Mouse (Mus musculus): Measurements from ENCODE around the gene Prdx2.

The Prdx2 gene

DNA sequence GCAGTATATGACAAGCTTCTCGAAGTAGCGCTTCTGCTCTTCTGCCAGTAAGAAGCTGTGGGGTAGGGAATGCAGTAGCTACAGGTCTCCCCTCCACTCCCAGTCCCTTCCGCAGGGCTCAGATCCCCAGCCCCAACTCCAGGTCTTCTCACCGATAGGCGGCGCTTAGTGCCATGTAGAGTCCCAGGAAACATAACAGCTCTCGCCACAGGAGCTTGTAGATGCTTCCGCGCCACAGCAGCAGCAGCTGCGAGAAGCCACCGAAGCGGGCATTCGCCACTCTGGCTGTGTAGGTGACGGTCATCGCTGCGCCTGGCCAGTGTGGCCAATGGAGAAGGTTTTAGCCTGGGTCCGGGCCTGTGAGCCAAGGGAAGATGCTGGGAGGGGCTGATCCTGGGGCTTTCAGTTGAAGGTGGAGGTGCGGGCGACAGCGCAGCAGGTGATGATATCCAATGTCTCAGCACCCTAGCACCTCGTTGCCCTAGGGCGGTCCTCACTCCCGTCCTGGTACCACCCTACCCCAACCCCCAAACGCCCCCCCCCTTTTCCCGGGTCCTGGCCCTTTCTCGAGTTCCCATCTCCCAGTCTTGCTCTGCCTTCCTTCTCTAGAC is 43.9 kb downstream of the Prdx2 start:
- peak; percentile 73 for DNase-seq

DNA sequence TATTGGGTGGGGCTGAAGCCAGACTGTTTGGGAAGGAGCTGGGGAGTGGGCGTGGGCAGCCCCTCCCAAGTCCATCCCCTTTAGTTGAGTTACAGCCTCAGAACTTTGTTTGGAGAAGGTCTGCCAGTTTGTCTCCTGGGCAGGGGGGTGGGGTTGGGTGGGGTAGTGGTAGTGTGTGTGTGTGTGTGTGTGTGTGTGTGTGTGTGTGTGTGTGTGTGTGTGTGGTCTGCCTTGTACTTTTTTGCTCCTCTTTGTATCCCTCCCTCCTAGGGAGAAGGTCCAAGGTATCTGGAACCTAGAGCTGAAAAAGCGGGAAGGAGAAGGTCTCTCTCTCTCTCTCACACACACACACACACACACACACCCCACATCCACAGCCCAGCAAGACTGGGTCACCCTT is 45.0 kb downstream of the Prdx2 start, which contains the start of gene Best2:
Gene Best2, minus strand, starts transcription at position 101 of the 400 bp plus-strand sequence.
- no peak for DNase-seq

DNA sequence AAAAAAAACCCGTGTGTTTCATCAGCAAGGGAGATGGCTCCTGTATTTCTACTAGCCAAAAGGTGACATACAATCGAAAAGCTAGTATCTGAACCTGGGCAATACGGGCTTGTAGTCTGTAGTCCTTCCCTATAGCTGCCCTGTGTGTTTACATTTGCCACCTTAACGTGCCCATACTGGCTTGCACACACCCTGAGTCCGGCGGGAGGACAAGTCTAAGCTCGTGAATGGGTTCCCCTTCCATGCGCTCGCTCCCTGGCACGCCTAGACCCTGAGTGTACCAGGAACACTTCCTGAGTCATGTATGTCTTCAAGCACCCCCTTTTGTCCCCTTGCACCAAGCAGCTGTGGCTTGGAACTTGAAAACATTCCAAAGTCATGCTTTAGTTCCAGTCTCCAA is 47.3 kb downstream of the Prdx2 start:
- DNase-seq: no peak

DNA sequence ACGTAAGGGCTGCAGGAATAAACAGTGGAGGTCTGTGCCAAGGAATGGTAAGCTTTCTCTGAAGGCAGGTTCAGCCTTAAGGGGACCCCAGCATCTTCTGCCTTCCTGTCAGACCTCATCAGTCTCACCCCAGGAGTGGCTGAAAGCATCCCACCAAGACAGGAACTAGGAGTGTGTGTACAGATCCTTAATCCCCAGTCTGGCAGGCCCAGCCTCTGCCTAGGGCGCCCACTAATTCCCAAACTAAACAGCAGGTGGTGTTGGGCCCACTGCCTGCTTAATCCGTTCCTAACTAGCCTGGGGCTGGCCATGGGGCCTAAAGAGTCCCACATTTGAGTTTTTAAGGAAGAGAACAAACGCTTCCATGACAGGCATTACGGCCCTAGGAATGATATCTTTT is 47.8 kb downstream of the Prdx2 start:
- DNase-seq: no peak

DNA sequence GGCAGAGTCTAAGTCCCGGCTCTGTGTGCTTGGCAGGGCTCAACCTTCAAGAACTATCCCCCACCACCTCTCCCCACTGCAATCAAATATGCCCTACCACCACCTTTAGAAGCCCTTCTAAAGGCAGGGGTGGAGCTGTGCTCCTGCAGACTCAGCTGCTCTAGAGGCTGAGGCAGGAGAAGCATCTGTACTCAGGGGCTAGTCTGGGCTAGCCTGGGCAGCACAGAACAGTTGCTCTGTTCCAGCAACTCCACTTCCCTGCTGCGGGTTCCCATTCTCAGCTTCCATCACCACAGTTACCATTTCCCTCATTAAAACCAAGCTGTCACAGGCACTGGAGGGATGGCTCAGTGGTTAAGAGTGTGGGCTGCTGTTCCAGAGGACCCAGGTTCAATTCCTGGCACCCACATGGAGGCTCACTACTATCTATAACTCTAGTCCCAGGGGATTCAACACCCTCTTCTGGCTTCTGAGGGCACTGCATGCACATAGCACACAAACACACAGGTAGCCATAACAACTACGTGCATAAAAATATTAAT is 52.2 kb downstream of the Prdx2 start:
- DNase-seq: no peak

DNA sequence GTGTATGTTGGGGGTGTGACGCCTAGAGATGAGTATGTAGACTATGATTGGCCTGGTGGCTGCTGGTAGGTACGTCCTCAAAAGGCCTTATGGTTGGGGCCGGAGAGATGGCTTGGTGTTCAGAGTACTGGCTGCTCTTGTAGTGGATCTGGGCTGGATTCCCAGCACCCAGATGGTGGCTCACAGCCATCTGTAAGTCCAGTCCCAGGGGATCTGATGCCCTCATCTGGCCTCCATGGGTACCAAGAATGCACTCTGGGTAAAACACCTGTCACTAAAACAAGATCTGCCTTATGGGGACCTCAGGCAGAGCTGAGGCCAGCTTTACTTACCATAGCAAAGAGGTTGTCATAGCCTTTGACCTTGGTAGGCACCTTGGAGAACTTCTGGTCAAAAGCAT is 54.5 kb downstream of the Prdx2 start:
- DNase-seq: no peak
